Mouse (Mus musculus): Measurements from ENCODE around the gene Zfp768. TPM values are rescaled to one million over a fixed set of nuclear protein-coding genes. Genes with fewer than 3 reads are reported as not detected.
A peak's percentile ranks its signal among the peaks of the same experiment; 100 is the strongest.
"Not testable (repeated sequence)": the region's sequence is repeated elsewhere in the genome, so short reads cannot be mapped to it uniquely, and the experiment has no call there.

The Zfp768 gene
- polyA plus RNA-seq (2015; fragmentation: Nextera tagmentation; extraction: Ambion mirVana) = 25.4 and 25.5 TPM in 2 replicates

DNA sequence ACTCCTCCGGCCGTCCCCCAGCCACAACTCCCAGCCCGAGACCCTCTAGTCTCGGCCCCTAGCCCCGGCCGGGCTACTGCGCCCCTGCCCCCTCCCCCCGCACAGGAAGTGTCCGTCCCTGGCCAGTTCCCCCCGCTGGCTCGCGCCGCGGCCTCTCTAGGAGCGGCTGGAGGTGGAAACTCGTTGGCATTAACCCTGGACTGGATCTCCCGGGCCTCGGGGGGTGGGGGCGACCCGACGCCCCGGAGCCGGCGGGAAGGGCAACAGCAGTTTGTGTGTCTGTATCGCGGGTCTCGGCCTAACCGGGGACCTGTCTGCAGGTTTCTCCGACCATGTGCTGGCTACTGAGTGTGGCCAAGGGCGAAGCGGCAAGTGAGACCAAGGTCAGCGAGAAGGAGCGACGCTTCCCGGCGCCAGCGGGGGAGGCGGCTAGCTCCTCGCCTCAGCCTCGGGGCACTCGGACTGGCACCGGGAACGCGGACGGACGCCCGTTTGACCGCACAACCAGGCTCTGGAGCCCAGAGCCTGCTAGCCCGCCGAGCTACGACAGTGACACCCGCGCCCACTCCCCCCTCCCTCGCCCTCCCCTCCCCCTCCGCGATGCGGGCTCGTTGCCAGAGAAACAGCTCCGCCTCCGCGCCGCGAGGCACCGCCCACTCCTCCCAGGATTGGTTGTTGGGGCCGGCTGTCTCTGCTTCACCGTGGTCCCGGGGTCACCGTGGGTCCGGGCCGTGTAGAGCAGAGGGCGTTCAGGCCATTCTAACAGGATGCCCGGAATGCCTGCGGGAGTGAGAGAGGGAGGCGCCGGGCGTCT is at the start of gene Zfp768:
TSS of gene Zfp768 (minus strand) at position 78 of the 814 bp plus-strand sequence.
- peak within 1 kb of the TSS; percentile 79 for H3K4me3 ChIP-seq (ENCODE audit: low read length)
- peak within 1 kb of the TSS; percentile 99 for H3K27ac ChIP-seq (ENCODE audit: low read length)
- WGBS = under 1% methylated on average over 75 of the region's 76 CpGs
- peaks cover 23% of the 10 kb centered on the region for H3K36me3 ChIP-seq (ENCODE audit: insufficient read depth, low read length)
- peaks cover 22% of the 10 kb centered on the region for H3K4me1 ChIP-seq (ENCODE audit: insufficient read depth, low read length)
- H3K9ac ChIP-seq (replicated peaks; ENCODE audit: low read length) = peak within 1 kb of the TSS; percentile 91
- ATAC-seq (ENCODE audit: low FRiP score, low TSS enrichment) = peak; percentile 95
- peak within 1 kb of the TSS; percentile 75 for H3K4me2 ChIP-seq (replicated peaks; ENCODE audit: low read depth, low read length)
- no peaks in the 10 kb centered on the region for H3K27me3 ChIP-seq (ENCODE audit: insufficient read depth, low read length)
- no peaks in the 10 kb centered on the region for H3K9me3 ChIP-seq (ENCODE audit: low read length)

- Histone ChIP-seq H3K27ac (ENCODE audit: low read length) (peak overlapping the region; percentile 77), H3K27me3 (ENCODE audit: insufficient read depth, low read length) (no peaks in the 10 kb centered on the region), H3K4me1 (ENCODE audit: insufficient read depth, low read length) (peaks cover 13% of the 10 kb centered on the region; the same call in 1 of the 2 replicates), H3K4me3 (ENCODE audit: low read length) (peak overlapping the region; percentile 78), H3K9ac (replicated peaks; ENCODE audit: low read length) (peak overlapping the region; percentile 68), H3K36me3 (ENCODE audit: insufficient read depth, low read length) (peaks cover 11% of the 10 kb centered on the region), H3K9me3 (ENCODE audit: low read length) (no peaks in the 10 kb centered on the region), H3K4me2 (replicated peaks; ENCODE audit: low read depth, low read length) (peak overlapping the region; percentile 90)
- no peak for ATAC-seq (ENCODE audit: low FRiP score, low TSS enrichment)
- 17% methylated on average over 7 of the region's 7 CpGs for WGBS
These were observed 48.5 kb upstream of the Zfp768 start for GRCm38 (mm10) chr7:127393944-127394333.

DNA sequence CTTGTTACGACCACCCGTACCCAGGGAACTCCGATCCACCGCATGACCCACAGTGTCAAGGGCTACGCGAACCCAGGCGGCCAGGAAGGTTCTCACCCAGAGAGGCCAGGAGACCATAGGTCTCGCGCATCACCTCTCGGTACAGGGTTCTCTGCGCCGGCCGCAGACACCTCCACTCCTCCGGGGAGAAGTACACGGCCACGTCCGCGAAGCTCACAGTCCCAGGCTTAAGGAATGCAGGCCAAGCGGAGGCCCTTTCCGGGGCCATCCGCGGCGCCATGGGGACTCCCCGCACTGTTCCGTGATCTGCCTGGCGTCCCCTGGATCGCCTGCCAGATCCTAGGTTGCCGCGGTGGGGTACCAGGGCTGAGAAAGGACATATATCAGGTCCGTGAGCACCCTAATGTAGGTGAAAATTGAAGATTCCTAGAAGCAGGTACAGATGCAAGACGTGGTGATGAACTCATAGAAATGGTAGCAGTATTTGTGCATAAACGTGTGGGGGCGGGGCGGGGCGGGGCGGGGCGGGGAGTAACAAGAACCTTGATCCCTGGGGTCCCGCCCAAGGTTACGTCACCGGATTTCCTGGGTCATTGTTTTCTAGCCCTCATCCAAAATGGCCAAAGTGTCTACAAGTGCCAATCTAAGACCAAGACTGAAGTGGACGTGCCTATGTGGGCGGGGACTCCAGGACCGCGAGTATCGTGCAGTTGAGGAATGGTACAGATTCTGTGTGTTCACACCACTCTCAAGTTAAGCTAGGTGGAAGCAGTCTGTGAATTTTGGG is 48.0 kb upstream of the Zfp768 start, which contains the start of gene E430018J23Rik:
TSS of gene E430018J23Rik (minus strand) at position 473 of the 787 bp plus-strand sequence.
- ATAC-seq (ENCODE audit: low FRiP score, low TSS enrichment) = peak; percentile 94

DNA sequence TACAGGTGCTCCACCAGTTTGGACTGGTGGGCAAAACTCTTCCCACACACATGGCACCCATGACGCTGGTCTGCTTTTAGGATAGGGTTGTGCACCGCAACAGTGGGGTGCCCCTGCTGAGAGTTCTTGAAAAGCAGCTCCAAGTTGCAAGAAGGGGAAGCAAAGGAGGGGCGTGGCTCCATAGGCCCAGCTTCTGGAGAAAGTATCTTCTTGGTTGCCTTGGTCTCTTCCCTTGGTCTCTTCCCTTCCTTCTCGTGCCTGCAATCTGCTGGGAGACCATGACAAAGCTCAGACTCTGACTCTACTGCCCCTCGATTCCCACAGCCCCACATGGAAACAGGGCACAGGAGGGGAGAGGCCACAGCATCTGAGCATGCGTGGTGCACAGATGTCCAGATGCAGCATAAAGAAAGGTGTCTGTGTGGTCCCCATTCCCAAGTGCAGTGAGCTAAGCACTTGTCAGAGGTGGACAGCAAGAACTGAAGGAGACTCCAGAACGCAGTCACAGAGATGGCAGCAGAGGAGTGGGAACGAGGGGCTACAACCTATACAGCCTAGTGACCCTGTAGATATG is 46.9 kb upstream of the Zfp768 start:
- 88% methylated on average over 8 of the region's 8 CpGs for WGBS
- peak overlapping the region; percentile 78 for H3K4me3 ChIP-seq (ENCODE audit: low read length)
- no peaks in the 10 kb centered on the region for H3K27me3 ChIP-seq (ENCODE audit: insufficient read depth, low read length)
- ATAC-seq (ENCODE audit: low FRiP score, low TSS enrichment) = no peak
- peak overlapping the region; percentile 95 for H3K9ac ChIP-seq (replicated peaks; ENCODE audit: low read length)
- H3K4me2 ChIP-seq (replicated peaks; ENCODE audit: low read depth, low read length) = peak overlapping the region; percentile 90
- H3K4me1 ChIP-seq (ENCODE audit: insufficient read depth, low read length) = peaks cover 13% of the 10 kb centered on the region; the same call in 1 of the 2 replicates
- H3K36me3 ChIP-seq (ENCODE audit: insufficient read depth, low read length) = peaks cover 11% of the 10 kb centered on the region
- no peak overlapping the region for H3K27ac ChIP-seq (ENCODE audit: low read length)
- H3K9me3 ChIP-seq (ENCODE audit: low read length) = no peaks in the 10 kb centered on the region

More for the DNA sequence above, 48.0 kb upstream of the Zfp768 start, which contains the start of gene E430018J23Rik:
- Histone ChIP-seq H3K4me2 (replicated peaks; ENCODE audit: low read depth, low read length) (peak within 1 kb of the TSS; percentile 90), H3K27me3 (ENCODE audit: insufficient read depth, low read length) (no peaks in the 10 kb centered on the region), H3K9me3 (ENCODE audit: low read length) (no peaks in the 10 kb centered on the region), H3K9ac (replicated peaks; ENCODE audit: low read length) (peak within 1 kb of the TSS; percentile 95), H3K36me3 (ENCODE audit: insufficient read depth, low read length) (peaks cover 11% of the 10 kb centered on the region), H3K4me3 (ENCODE audit: low read length) (peak within 1 kb of the TSS; percentile 78), H3K27ac (ENCODE audit: low read length) (peak within 1 kb of the TSS; percentile 93), H3K4me1 (ENCODE audit: insufficient read depth, low read length) (peaks cover 13% of the 10 kb centered on the region; the same call in 1 of the 2 replicates)
- WGBS = under 1% methylated on average over 43 of the region's 45 CpGs

- 97% methylated on average over 16 of the region's 16 CpGs for WGBS
- no peak for ATAC-seq (ENCODE audit: low FRiP score, low TSS enrichment)
- H3K4me3 ChIP-seq (ENCODE audit: low read length) = no peak overlapping the region
- H3K4me1 ChIP-seq (ENCODE audit: insufficient read depth, low read length) = peaks cover 13% of the 10 kb centered on the region; the same call in 1 of the 2 replicates
- no peak overlapping the region for H3K9ac ChIP-seq (replicated peaks; ENCODE audit: low read length)
- H3K36me3 ChIP-seq (ENCODE audit: insufficient read depth, low read length) = peaks cover 11% of the 10 kb centered on the region
- H3K9me3 ChIP-seq (ENCODE audit: low read length) = no peaks in the 10 kb centered on the region
- H3K27me3 ChIP-seq (ENCODE audit: insufficient read depth, low read length) = no peaks in the 10 kb centered on the region
- H3K27ac ChIP-seq (ENCODE audit: low read length) = no peak overlapping the region
- no peak overlapping the region for H3K4me2 ChIP-seq (replicated peaks; ENCODE audit: low read depth, low read length)
These were observed 46.1 kb upstream of the Zfp768 start for GRCm38 (mm10) chr7:127391538-127391937.

DNA sequence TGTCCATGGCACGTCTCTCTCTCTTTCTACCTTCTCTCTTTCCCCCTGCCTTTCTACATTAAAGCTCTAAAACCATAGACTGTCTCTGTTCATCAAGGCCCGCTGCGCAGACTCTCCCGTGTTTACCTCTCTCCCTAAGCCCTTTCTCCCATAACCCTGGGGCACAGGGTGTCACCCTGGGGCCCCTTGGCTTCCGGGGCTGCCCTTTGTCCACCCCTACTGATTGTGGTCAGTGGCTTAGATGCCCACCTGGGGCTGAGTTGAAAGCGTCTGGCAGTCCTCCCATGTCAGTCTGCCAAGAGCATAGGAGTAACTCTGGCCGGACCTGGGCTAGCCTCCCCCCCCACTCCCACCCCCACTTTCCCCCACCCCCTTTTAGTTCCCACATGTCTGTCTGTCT is 44.9 kb upstream of the Zfp768 start:
- Histone ChIP-seq H3K27me3 (ENCODE audit: insufficient read depth, low read length) (no peaks in the 10 kb centered on the region), H3K36me3 (ENCODE audit: insufficient read depth, low read length) (peaks cover 11% of the 10 kb centered on the region), H3K9ac (replicated peaks; ENCODE audit: low read length) (no peak overlapping the region), H3K9me3 (ENCODE audit: low read length) (no peaks in the 10 kb centered on the region), H3K4me2 (replicated peaks; ENCODE audit: low read depth, low read length) (no peak overlapping the region), H3K27ac (ENCODE audit: low read length) (no peak overlapping the region), H3K4me3 (ENCODE audit: low read length) (no peak overlapping the region), H3K4me1 (ENCODE audit: insufficient read depth, low read length) (peaks cover 13% of the 10 kb centered on the region; the same call in 1 of the 2 replicates)
- ATAC-seq (ENCODE audit: low FRiP score, low TSS enrichment) = no peak
- WGBS = 76% methylated on average over 7 of the region's 7 CpGs

DNA sequence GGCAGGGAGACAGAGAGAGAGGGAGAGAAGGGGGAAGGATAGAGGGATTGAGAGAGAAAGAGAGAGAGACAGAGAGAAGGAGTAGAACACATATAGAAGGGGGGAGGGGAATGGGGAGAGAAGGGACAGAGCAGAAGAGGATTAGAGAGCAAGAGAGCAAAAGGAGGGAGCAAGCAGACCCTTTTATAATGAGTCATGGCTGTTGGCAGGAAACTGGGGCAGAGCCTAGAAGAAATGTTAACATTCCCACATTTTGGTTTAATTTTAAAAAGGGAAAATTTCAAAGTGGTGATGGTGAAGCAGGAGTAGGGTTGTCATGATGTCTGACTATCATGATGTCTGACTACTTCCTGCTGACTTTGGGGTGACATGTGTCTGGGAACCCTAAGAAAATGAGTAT is 42.8 kb upstream of the Zfp768 start:
- H3K9ac ChIP-seq (replicated peaks; ENCODE audit: low read length); H3K27me3 ChIP-seq (ENCODE audit: insufficient read depth, low read length); H3K9me3 ChIP-seq (ENCODE audit: low read length); H3K4me3 ChIP-seq (ENCODE audit: low read length); ATAC-seq (ENCODE audit: low FRiP score, low TSS enrichment); H3K4me2 ChIP-seq (replicated peaks; ENCODE audit: low read depth, low read length); H3K4me1 ChIP-seq (ENCODE audit: insufficient read depth, low read length); H3K27ac ChIP-seq (ENCODE audit: low read length): not testable (repeated sequence)
- H3K36me3 ChIP-seq (ENCODE audit: insufficient read depth, low read length) = peaks cover 28% of the 10 kb centered on the region

DNA sequence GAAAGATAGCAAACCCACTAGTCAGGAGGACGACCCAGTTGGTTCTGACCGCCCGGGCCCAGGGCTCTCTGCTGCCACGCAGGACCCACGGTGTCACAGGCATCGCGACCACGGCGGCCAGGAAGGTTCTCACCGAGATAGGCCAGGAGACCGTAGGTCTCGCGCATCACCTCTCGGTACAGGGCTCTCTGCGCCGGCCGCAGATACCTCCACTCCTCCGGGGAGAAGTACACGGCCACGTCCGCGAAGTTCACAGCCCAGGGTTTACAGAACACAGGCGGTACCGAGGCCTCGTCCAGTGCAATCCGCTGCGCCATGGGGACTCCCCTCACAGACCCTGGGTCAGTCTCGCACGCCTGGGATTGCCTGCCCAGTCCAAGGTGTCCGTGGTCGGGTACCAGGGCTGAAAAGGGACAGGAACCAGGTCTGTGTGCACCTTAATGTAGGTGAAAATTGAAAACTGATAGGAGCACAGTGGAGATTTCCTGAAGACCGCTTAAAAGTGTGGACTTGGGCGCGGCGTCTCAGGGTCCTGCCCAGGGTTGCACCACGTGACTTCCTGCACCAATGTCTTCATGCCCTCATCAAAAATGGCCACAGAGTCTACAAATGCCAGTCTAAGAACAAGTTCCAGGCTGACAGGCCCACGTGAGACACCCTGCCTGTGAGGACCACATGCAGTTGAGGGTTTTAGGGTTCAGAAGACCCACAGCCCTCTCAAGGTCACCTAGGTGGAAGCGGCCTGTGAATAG is 41.4 kb upstream of the Zfp768 start, which contains the start of gene 9130019O22Rik:
TSS of gene 9130019O22Rik (minus strand) at position 526 of the 752 bp plus-strand sequence.
- Histone ChIP-seq H3K27ac (ENCODE audit: low read length) (peak within 1 kb of the TSS; percentile 41; the same call in 1 of the 2 replicates), H3K9ac (replicated peaks; ENCODE audit: low read length) (peak within 1 kb of the TSS; percentile 80), H3K4me1 (ENCODE audit: insufficient read depth, low read length) (no peaks in the 10 kb centered on the region), H3K36me3 (ENCODE audit: insufficient read depth, low read length) (peaks cover 25% of the 10 kb centered on the region), H3K4me3 (ENCODE audit: low read length) (peak within 1 kb of the TSS; percentile 63), H3K9me3 (ENCODE audit: low read length) (peaks cover 2% of the 10 kb centered on the region; the same call in 1 of the 2 replicates), H3K4me2 (replicated peaks; ENCODE audit: low read depth, low read length) (peak within 1 kb of the TSS; percentile 66), H3K27me3 (ENCODE audit: insufficient read depth, low read length) (no peaks in the 10 kb centered on the region)
- peak; percentile 72 for ATAC-seq (ENCODE audit: low FRiP score, low TSS enrichment)
- 19% methylated on average over 38 of the region's 38 CpGs for WGBS

DNA sequence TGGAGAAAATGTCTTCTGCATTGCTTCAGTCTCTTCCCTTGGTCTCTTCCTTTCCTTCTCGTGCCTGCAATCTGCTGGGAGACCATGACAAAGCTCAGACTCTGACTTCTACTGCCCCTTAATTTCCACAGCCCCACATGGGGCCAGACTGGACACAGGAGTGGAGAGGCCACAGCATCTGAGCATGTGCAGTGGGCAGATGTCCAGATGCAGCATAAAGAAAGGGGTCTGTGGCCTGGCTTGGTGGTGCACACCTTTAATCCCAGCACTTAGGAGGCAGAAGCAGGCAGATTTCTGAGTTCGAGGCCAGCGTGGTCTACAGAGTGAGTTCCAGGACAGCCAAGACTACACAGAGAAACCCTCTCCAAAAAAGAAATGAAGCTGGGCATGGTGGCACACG is 40.2 kb upstream of the Zfp768 start:
- peaks cover 18% of the 10 kb centered on the region for H3K36me3 ChIP-seq (ENCODE audit: insufficient read depth, low read length)
- not testable (repeated sequence) for H3K4me1 ChIP-seq (ENCODE audit: insufficient read depth, low read length); H3K27me3 ChIP-seq (ENCODE audit: insufficient read depth, low read length); H3K9me3 ChIP-seq (ENCODE audit: low read length); H3K27ac ChIP-seq (ENCODE audit: low read length); ATAC-seq (ENCODE audit: low FRiP score, low TSS enrichment); H3K9ac ChIP-seq (replicated peaks; ENCODE audit: low read length); H3K4me2 ChIP-seq (replicated peaks; ENCODE audit: low read depth, low read length); H3K4me3 ChIP-seq (ENCODE audit: low read length)
- 96% methylated on average over 4 of the region's 4 CpGs for WGBS
